Mouse (Mus musculus): ENCODE data around the gene Padi6. TPM values are rescaled to one million over a fixed set of nuclear protein-coding genes. Genes with fewer than 3 reads are reported as not detected.

Gene Padi6
- total and polyA plus RNA-seq, 2 experiments from 2014 or later, result 0.11 to 0.58 TPM

GRCm38 (mm10) chr4:140689873-140690655, 52.4 kb downstream of the Padi6 start:
- DNase-seq (ENCODE audit: low spot score) (no peak), ATAC-seq (no peak)
- H3K4me2 ChIP-seq (ENCODE audit: low read depth, low read length), result no peak overlapping the region
- no peak overlapping the region for H3K9ac ChIP-seq (replicated peaks; ENCODE audit: low read length)
- H3K9me3 ChIP-seq (ENCODE audit: low read length), result no peaks in the 10 kb centered on the region
- WGBS, result 84% methylated on average over 16 of the region's 16 CpGs
- TF ChIP-seq CTCF (IDR thresholded peaks at IDR 0.05; ENCODE audit: low read depth), result no peak
- H3K27me3 ChIP-seq (ENCODE audit: insufficient read depth, low read length), result no peaks in the 10 kb centered on the region
- H3K36me3 ChIP-seq (ENCODE audit: insufficient read depth, low read length), result no peaks in the 10 kb centered on the region
- H3K27ac ChIP-seq, result no peak overlapping the region
- no peaks in the 10 kb centered on the region for H3K4me1 ChIP-seq (ENCODE audit: insufficient read depth, low read length)
- no peak overlapping the region for H3K4me3 ChIP-seq (ENCODE audit: low read length)

- no peaks in the 10 kb centered on the region for H3K36me3 ChIP-seq (ENCODE audit: insufficient read depth, low read length)
- H3K9ac ChIP-seq (replicated peaks; ENCODE audit: low read length), result no peak overlapping the region
- H3K27ac ChIP-seq, result no peak overlapping the region
- no peak overlapping the region for H3K4me2 ChIP-seq (ENCODE audit: low read depth, low read length)
- DNase-seq (ENCODE audit: low spot score) (no peak), ATAC-seq (no peak)
- H3K4me3 ChIP-seq (ENCODE audit: low read length), result no peak overlapping the region
- H3K27me3 ChIP-seq (ENCODE audit: insufficient read depth, low read length), result no peaks in the 10 kb centered on the region
- WGBS, result 88% methylated on average over 5 of the region's 5 CpGs
- no peaks in the 10 kb centered on the region for H3K9me3 ChIP-seq (ENCODE audit: low read length)
- H3K4me1 ChIP-seq (ENCODE audit: insufficient read depth, low read length), result 0 out of 2 replicates have a peak, but pooled peaks cover 4% of the 10 kb centered on the region
- TF ChIP-seq CTCF (IDR thresholded peaks at IDR 0.05; ENCODE audit: low read depth), result no peak
Observed at GRCm38 (mm10) chr4:140688826-140689425, 53.5 kb downstream of the Padi6 start.

- Histone ChIP-seq H3K27me3 (ENCODE audit: insufficient read depth, low read length) (no peaks in the 10 kb centered on the region), H3K27ac (no peak overlapping the region), H3K9ac (replicated peaks; ENCODE audit: low read length) (no peak overlapping the region), H3K4me3 (ENCODE audit: low read length) (no peak overlapping the region), H3K4me2 (ENCODE audit: low read depth, low read length) (no peak overlapping the region), H3K4me1 (ENCODE audit: insufficient read depth, low read length) (0 out of 2 replicates have a peak, but pooled peaks cover 4% of the 10 kb centered on the region), H3K9me3 (ENCODE audit: low read length) (no peaks in the 10 kb centered on the region), H3K36me3 (ENCODE audit: insufficient read depth, low read length) (no peaks in the 10 kb centered on the region)
- no peak for DNase-seq (ENCODE audit: low spot score)
- TF ChIP-seq CTCF (IDR thresholded peaks at IDR 0.05; ENCODE audit: low read depth), result no peak
- WGBS, result 71% methylated on average over 11 of the region's 12 CpGs
- ATAC-seq, result no peak
Observed at GRCm38 (mm10) chr4:140688044-140688825, 54.2 kb downstream of the Padi6 start.

- peak; percentile 54 for TF ChIP-seq CTCF (IDR thresholded peaks at IDR 0.05; ENCODE audit: low read depth)
- ATAC-seq, result 0 out of 2 replicates have a peak, but pooled peaks have one; percentile 24
- no peaks in the 10 kb centered on the region for H3K36me3 ChIP-seq (ENCODE audit: insufficient read depth, low read length)
- H3K9ac ChIP-seq (replicated peaks; ENCODE audit: low read length), result no peak overlapping the region
- WGBS, result 47% methylated on average over 6 of the region's 6 CpGs
- H3K4me1 ChIP-seq (ENCODE audit: insufficient read depth, low read length), result 0 out of 2 replicates have a peak, but pooled peaks cover 4% of the 10 kb centered on the region
- DNase-seq (ENCODE audit: low spot score), result no peak
- no peak overlapping the region for H3K27ac ChIP-seq
- no peaks in the 10 kb centered on the region for H3K9me3 ChIP-seq (ENCODE audit: low read length)
- no peak overlapping the region for H3K4me2 ChIP-seq (ENCODE audit: low read depth, low read length)
- H3K4me3 ChIP-seq (ENCODE audit: low read length), result no peak overlapping the region
- no peaks in the 10 kb centered on the region for H3K27me3 ChIP-seq (ENCODE audit: insufficient read depth, low read length)
Observed at GRCm38 (mm10) chr4:140684881-140685303, 57.6 kb downstream of the Padi6 start.

- H3K4me1 ChIP-seq (ENCODE audit: insufficient read depth, low read length), result 0 out of 2 replicates have a peak, but pooled peaks cover 4% of the 10 kb centered on the region
- WGBS, result 9% methylated on average over 16 of the region's 16 CpGs
- no peak overlapping the region for H3K27ac ChIP-seq
- DNase-seq (ENCODE audit: low spot score) (peak; percentile 21), ATAC-seq (peak; percentile 40; the same call in 1 of the 2 replicates)
- H3K9ac ChIP-seq (replicated peaks; ENCODE audit: low read length), result no peak overlapping the region
- H3K27me3 ChIP-seq (ENCODE audit: insufficient read depth, low read length), result no peaks in the 10 kb centered on the region
- no peak overlapping the region for H3K4me3 ChIP-seq (ENCODE audit: low read length)
- no peak for TF ChIP-seq CTCF (IDR thresholded peaks at IDR 0.05; ENCODE audit: low read depth)
- no peaks in the 10 kb centered on the region for H3K36me3 ChIP-seq (ENCODE audit: insufficient read depth, low read length)
- H3K9me3 ChIP-seq (ENCODE audit: low read length), result no peaks in the 10 kb centered on the region
- 0 out of 2 replicates have a peak overlapping the region, but pooled peaks have one; percentile 16 for H3K4me2 ChIP-seq (ENCODE audit: low read depth, low read length)
Observed at GRCm38 (mm10) chr4:140684141-140684871, 58.1 kb downstream of the Padi6 start.

- Histone ChIP-seq H3K27me3 (ENCODE audit: insufficient read depth, low read length) (no peaks in the 10 kb centered on the region), H3K27ac (no peak overlapping the region), H3K4me1 (ENCODE audit: insufficient read depth, low read length) (0 out of 2 replicates have a peak, but pooled peaks cover 4% of the 10 kb centered on the region), H3K4me3 (ENCODE audit: low read length) (no peak overlapping the region), H3K4me2 (ENCODE audit: low read depth, low read length) (no peak overlapping the region), H3K9ac (replicated peaks; ENCODE audit: low read length) (no peak overlapping the region), H3K9me3 (ENCODE audit: low read length) (no peaks in the 10 kb centered on the region), H3K36me3 (ENCODE audit: insufficient read depth, low read length) (no peaks in the 10 kb centered on the region)
- no peak for TF ChIP-seq CTCF (IDR thresholded peaks at IDR 0.05; ENCODE audit: low read depth)
- WGBS, result 36% methylated on average over 8 of the region's 8 CpGs
- DNase-seq (ENCODE audit: low spot score), result no peak
- ATAC-seq, result no peak
Observed at GRCm38 (mm10) chr4:140683608-140684007, 58.8 kb downstream of the Padi6 start.
